Mouse (Mus musculus) thymus, postnatal 4 days (tissue): Measurements from ENCODE around the gene Fndc5.

Experiments used
- DNase-seq: peaks from one replicate; pipeline ENCODE4 v3.0.0; 2021

Gene Fndc5

DNA sequence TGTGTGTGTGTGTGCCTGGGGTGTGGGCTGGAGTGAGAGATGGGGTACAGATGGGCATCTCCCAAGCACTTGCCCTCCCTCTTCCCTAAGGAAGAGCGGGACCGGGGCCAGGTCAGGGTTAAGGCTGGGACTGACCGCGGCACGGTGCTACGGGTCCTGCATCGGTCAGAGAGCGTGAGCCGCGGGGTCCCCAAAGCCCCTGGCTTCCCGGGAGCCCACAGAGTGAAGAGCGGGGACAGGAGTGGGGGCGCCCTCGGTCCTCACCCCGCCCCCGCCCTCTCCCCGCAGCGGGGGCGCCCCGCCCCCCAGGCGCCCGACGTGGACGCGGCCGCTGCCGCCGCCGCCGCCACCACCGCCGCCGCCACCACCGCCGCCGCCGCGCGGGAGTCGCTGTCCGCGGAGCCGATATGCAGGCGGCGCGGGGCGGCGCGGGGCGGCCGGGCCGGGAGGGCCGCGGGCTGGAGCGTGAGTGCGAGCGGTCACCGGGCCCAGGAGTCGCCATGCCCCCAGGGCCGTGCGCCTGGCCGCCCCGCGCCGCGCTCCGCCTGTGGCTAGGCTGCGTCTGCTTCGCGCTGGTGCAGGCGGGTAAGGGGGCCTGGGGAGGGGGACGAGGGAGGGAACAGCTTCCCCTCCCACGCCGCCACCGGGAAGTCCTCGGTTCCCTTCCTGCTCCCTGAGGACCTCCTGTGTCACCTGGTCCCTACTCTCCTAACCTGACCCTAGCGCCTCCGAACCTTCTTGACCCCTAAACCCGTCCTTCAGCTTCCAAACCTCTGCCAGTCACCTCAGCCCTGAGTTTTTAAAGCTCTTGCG, at the start of gene Fndc5:
Fndc5 (plus strand) TSS at position 421 of the 813 bp plus-strand sequence.
- no peak for DNase-seq

- DNase-seq: no peak
Measured at GRCm38 (mm10) chr4:129087850-129088249, 48.9 kb upstream of the Fndc5 start.

GRCm38 (mm10) chr4:129095276-129095675, 41.5 kb upstream of the Fndc5 start:
- DNase-seq: peak; percentile 35

DNA sequence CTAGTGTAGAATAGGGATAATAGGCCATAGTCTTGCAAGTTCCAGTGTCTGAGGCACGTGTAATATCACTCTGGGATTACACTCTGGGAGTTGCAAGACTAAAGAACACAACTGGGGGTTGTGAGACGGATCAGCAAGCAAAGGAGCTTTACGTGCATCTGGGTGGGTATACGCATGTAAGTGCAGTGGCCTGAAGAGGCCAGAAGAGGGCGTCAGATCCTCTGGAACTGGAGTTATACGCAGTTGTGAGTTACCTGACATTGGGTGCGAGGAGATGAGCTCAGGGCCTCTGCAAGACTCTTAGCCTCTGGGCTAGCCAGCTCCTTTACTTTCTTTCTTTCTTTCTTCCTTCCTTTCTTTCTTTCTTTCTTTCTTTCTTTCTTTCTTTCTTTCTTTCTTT, 39.8 kb upstream of the Fndc5 start:
- no peak for DNase-seq

GRCm38 (mm10) chr4:129102133-129102829, 34.5 kb upstream of the Fndc5 start:
- DNase-seq: no peak

GRCm38 (mm10) chr4:129105356-129105755, 31.4 kb upstream of the Fndc5 start, which contains the start of gene Tmem54:
Gene Tmem54 (plus strand): TSS chr4:129105548.
- peak; percentile 24 for DNase-seq

DNA sequence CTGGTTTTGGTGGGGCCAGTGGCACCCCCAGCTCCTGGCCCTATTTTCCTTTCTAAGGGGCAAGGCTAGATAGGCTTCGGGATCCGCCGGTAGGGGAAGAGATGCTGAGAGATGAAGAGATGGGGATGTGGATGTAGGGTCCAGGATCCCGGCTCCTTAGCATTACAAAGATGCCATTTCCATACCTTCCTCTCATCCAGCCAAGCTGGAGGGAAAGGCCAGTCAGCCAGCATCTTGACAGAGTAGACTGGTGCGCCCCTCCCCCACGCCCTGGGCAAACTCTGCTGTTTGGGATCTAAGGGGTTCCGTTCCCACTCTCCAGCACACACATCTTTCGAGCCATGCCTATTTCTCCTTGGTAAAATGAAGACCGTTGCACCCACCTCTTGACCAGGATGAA, 30.7 kb upstream of the Fndc5 start:
- no peak for DNase-seq

DNA sequence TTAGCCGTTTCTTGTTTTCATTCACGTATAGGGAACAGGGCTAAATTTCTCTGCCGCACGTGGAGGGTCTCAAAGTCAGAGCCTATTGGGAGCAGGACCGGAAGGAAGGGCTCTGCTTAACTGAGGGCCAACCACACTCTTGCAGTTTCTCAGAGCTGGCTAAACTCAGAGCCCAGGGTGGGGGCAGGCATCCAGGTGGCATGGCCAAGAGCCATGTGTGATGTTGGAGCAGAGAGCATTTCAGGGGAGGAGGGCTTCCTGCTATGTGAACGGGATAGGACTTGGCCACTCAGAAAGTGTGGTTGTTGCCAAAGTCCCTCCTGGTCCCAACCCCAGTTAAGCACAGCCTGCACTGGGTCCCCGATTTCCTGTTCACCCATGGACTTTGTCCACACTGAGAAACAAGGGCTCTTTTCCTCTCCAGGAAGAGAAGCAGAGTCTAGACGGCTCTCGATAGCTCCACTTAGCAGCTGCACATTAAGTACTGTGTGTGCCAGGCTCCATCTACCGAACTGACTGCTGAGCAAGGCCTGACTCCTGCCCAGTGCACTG, 29.4 kb upstream of the Fndc5 start:
- DNase-seq: no peak

GRCm38 (mm10) chr4:129108624-129109023, 28.2 kb upstream of the Fndc5 start:
- no peak for DNase-seq

DNA sequence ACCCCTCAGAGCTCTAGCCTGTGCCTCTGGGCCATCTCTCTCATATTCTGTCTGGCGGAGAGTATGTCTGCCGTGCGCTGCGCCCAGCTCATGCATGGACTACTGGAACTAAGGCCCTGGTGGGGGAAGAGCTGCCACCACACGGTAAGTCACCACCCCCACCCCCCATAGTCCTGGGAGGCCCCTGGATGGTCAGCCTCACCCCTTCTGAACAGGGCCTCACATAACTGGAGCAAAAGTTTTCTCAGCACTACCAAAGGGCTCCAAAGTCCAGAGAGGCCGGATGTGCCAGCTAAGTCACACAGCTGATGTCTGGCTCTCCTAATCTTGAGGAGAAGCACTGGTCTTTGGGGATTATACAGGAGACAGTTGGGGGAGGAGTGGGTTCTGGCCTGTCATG, 26.0 kb upstream of the Fndc5 start:
- no peak for DNase-seq

DNA sequence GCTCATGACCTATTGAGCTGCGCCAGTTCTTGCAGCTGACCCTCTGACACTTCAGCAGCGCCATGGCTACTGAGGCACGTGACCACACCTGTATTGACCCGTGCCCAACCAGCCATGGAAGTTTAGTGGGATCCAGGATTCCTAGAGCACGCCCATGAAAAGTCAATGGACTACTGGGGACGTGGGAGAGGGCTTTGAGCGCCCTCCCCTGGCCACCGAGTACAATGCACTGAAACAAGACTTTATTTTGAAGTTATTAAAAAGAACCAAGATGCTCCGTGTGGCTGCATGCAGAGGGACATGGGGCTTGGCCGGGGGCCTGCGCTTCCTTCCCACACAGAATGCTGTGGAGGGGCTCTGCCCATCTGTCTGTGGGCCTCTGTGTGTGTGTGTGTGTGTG, 25.4 kb upstream of the Fndc5 start:
- DNase-seq: no peak

GRCm38 (mm10) chr4:129112231-129112630, 24.6 kb upstream of the Fndc5 start:
- DNase-seq: no peak

- DNase-seq: peak; percentile 81
Measured at GRCm38 (mm10) chr4:129113083-129113988, 23.5 kb upstream of the Fndc5 start.

GRCm38 (mm10) chr4:129116703-129117102, 20.1 kb upstream of the Fndc5 start:
- no peak for DNase-seq

GRCm38 (mm10) chr4:129117720-129118510, 18.9 kb upstream of the Fndc5 start:
- DNase-seq: no peak

DNA sequence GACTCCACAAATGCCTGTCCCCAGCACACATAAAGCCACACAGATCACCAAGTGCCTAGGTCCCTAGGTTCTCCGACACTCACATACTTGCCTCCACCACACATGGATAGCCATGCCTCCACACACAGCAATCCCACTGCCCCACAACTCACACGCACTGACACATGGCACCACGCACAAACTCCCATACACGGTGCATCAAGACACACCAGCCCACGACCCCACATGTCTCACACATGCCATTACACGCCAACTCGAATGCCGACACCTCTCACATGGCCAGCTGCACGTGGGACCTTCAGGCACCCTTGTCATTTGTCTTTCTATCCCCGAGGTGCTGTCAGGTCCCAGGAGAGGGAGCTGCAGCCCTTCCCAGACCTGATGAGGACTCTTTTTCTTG, 17.1 kb upstream of the Fndc5 start:
- DNase-seq: no peak

GRCm38 (mm10) chr4:129120520-129121445, 16.0 kb upstream of the Fndc5 start:
- peak; percentile 87 for DNase-seq

DNA sequence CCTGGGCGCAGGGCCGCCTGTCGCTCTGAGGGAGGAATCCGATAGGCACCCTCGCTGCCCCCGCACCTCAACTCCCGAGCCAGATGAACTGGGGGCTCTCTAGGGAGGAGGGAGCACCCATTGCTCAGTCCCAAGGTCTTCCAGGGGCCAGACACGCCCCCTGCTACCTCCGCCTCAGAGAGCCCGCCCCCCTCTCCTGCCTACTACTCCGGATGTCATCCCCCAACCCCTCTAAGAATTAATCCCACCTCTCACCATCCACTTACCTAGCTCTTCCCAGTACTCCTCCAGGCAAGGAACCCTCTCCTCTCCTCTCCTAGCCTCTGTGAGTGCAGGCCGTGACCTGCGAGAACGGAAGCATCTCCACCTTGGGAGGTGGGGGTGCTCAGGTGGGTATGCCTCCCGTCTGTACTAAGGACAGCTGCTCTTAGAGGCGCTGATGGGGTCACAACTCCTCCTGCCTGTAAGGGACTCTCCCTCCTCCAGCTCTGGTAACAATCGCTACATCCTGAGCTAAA, 15.2 kb upstream of the Fndc5 start, which contains the start of gene Hpca:
Hpca (minus strand) TSS at position 468 of the 518 bp plus-strand sequence.
- DNase-seq: no peak

DNA sequence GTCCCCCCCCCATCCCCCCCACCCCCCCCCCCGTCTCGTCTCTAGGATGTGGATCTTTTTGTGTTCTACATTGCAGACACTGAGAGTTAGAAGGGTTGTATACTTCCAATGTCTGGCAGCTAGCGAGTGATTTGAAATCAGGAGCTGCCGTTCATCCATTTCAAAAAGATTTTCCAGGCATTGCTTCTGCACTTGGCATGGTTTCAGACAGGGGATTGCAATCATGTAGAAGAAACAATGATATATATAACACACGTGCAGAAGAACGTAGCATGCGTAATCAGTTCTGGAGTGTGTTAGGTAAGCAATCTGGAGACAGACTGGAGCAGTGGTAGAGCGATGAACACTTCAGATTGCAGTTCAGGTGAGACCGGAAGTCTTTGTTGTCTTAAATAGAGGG, 14.7 kb upstream of the Fndc5 start:
- no peak for DNase-seq

DNA sequence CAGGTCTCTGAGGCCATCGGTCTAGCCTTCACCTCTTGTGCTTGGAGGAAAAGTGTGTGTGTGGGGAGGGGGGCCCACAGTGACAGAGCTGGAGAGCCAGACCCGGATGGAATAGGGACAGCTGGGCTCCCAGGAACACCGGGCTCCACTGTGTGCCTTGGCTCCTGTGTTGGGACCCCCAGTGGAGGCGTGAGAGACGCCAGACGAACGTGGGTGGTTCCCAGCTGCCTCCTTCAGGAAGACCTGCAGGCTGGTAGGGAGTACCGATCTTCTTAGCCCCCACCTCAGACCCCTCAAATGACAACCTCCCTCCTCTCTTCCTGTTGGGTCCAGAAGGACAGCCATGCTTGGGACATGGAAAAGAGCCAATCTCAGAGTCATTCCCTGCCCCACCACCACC, 14.1 kb upstream of the Fndc5 start:
- DNase-seq: no peak
